Mouse (Mus musculus) cerebellum, postnatal 25 days (tissue): ENCODE data around the gene Ucn3.

ENCODE experiments used
- DNase-seq, 2 experiments: peaks; one replicate each; pipeline ENCODE4 v3.0.0; 2021; ENCODE audit warnings: mixed read lengths in 2 of 2

The Ucn3 gene

DNA sequence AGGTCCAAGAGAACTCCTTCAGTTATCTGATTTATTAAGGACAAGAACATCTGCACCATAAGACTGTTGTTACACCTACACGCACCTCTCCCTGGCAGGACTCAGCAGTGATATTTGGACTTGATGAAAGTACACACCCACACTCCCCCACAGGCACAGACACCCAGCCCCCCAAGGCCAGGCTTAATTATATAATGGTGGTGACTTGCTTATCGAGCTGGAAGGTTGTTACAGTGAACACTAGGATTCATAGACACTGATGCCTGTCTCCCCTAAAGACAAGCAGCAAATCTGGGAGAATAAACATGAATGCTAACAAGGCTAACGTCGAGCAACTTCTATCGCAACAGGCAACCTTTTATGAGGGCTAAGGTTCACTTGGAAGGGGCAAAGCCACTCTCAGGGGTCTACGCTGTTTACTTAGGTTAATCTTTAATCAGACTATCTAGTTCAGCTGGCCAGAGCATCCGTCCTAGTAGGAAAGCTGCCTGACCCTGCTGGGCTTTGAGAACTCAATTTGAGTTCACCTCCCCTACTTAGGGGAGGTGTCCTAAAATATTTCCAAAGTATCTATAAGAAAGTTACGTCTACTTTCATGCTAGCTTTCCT, 53.6 kb downstream of the Ucn3 start:
- no peak for DNase-seq
